Mouse (Mus musculus): ENCODE results near the gene Kri1. TPM values are rescaled to one million over a fixed set of nuclear protein-coding genes. Genes with fewer than 3 reads are reported as not detected.

Kri1 gene
- polyA plus RNA-seq, 1 experiment from 2014 or later = 9.9 TPM

- ATAC-seq (ENCODE audit: low read depth) (no peak), DNase-seq (no peak)
- H3K4me3 ChIP-seq (replicated peaks) = peak overlapping the region; percentile 94
- WGBS (ENCODE audit: insufficient replicate concordance) = 49% methylated on average over 2 of the region's 2 CpGs
- peak overlapping the region; percentile 97 for H3K27ac ChIP-seq
- H3K9me3 ChIP-seq (replicated peaks) = no peaks in the 10 kb centered on the region
- H3K27me3 ChIP-seq = no peaks in the 10 kb centered on the region
- H3K4me1 ChIP-seq (replicated peaks) = peaks cover 62% of the 10 kb centered on the region
- H3K4me2 ChIP-seq = peak overlapping the region; percentile 94
- peak overlapping the region; percentile 96 for H3K9ac ChIP-seq
- peaks cover 34% of the 10 kb centered on the region for H3K36me3 ChIP-seq
These were observed 1.5 kb upstream of the Kri1 start for GRCm38 (mm10) chr9:21289337-21289671.

- DNase-seq (peak; percentile 26), ATAC-seq (ENCODE audit: low read depth) (no peak)
- peaks cover 40% of the 10 kb centered on the region for H3K36me3 ChIP-seq
- 45% methylated on average over 13 of the region's 13 CpGs for WGBS (ENCODE audit: insufficient replicate concordance)
- H3K9ac ChIP-seq = peak overlapping the region; percentile 96
- H3K4me2 ChIP-seq = peak overlapping the region; percentile 94
- H3K4me1 ChIP-seq (replicated peaks) = peaks cover 65% of the 10 kb centered on the region
- peak overlapping the region; percentile 94 for H3K4me3 ChIP-seq (replicated peaks)
- peak overlapping the region; percentile 97 for H3K27ac ChIP-seq
- H3K9me3 ChIP-seq (replicated peaks) = no peaks in the 10 kb centered on the region
- no peaks in the 10 kb centered on the region for H3K27me3 ChIP-seq
These were observed 901 bp upstream of the Kri1 start for GRCm38 (mm10) chr9:21288404-21289336.

GRCm38 (mm10) chr9:21286753-21287152 is 1.0 kb downstream of the Kri1 start:
- Histone ChIP-seq H3K36me3 (peaks cover 57% of the 10 kb centered on the region), H3K27ac (peak overlapping the region; percentile 97)

GRCm38 (mm10) chr9:21283994-21284393 is 3.8 kb downstream of the Kri1 start:
- Histone ChIP-seq H3K9me3 (replicated peaks) (no peaks in the 10 kb centered on the region), H3K27ac (peak overlapping the region; percentile 70), H3K4me1 (replicated peaks) (peaks cover 42% of the 10 kb centered on the region), H3K4me3 (replicated peaks) (no peak overlapping the region), H3K27me3 (no peaks in the 10 kb centered on the region), H3K4me2 (no peak overlapping the region), H3K36me3 (peaks cover 81% of the 10 kb centered on the region), H3K9ac (0 out of 2 replicates have a peak overlapping the region, but pooled peaks have one; percentile 26)
- 85% methylated on average over 3 of the region's 3 CpGs for WGBS (ENCODE audit: insufficient replicate concordance)
- DNase-seq = no peak
- no peak for ATAC-seq (ENCODE audit: low read depth)

More at GRCm38 (mm10) chr9:21286753-21287152, 1.0 kb downstream of the Kri1 start:
- H3K9me3 ChIP-seq (replicated peaks) = no peaks in the 10 kb centered on the region
- WGBS (ENCODE audit: insufficient replicate concordance) = 7% methylated on average over 3 of the region's 3 CpGs
- peak overlapping the region; percentile 88 for H3K9ac ChIP-seq
- no peaks in the 10 kb centered on the region for H3K27me3 ChIP-seq
- ATAC-seq (ENCODE audit: low read depth) = no peak
- H3K4me1 ChIP-seq (replicated peaks) = peaks cover 56% of the 10 kb centered on the region
- H3K4me2 ChIP-seq = peak overlapping the region; percentile 94
- no peak for DNase-seq
- peak overlapping the region; percentile 94 for H3K4me3 ChIP-seq (replicated peaks)

- Histone ChIP-seq H3K9me3 (replicated peaks) (no peaks in the 10 kb centered on the region), H3K4me3 (replicated peaks) (no peak overlapping the region), H3K27ac (peak overlapping the region; percentile 70), H3K4me1 (replicated peaks) (peaks cover 38% of the 10 kb centered on the region), H3K36me3 (peaks cover 81% of the 10 kb centered on the region), H3K9ac (no peak overlapping the region), H3K27me3 (no peaks in the 10 kb centered on the region), H3K4me2 (no peak overlapping the region)
- WGBS (ENCODE audit: insufficient replicate concordance) = 89% methylated on average over 5 of the region's 5 CpGs
- DNase-seq (no peak), ATAC-seq (ENCODE audit: low read depth) (no peak)
These were observed 4.2 kb downstream of the Kri1 start for GRCm38 (mm10) chr9:21283591-21283990.

- Histone ChIP-seq H3K9me3 (replicated peaks) (no peaks in the 10 kb centered on the region), H3K4me2 (no peak overlapping the region), H3K36me3 (peaks cover 100% of the 10 kb centered on the region), H3K4me3 (replicated peaks) (no peak overlapping the region), H3K9ac (no peak overlapping the region), H3K27ac (no peak overlapping the region), H3K4me1 (replicated peaks) (peaks cover 37% of the 10 kb centered on the region), H3K27me3 (no peaks in the 10 kb centered on the region)
- DNase-seq = no peak
- 89% methylated on average over 5 of the region's 5 CpGs for WGBS (ENCODE audit: insufficient replicate concordance)
- ATAC-seq (ENCODE audit: low read depth) = no peak
These were observed 10.0 kb downstream of the Kri1 start for GRCm38 (mm10) chr9:21277776-21278175.

- H3K9me3 ChIP-seq (replicated peaks) = no peaks in the 10 kb centered on the region
- DNase-seq (no peak), ATAC-seq (ENCODE audit: low read depth) (no peak)
- H3K27me3 ChIP-seq = no peaks in the 10 kb centered on the region
- no peak overlapping the region for H3K9ac ChIP-seq
- WGBS (ENCODE audit: insufficient replicate concordance) = 85% methylated on average over 8 of the region's 8 CpGs
- no peak overlapping the region for H3K4me2 ChIP-seq
- peak overlapping the region; percentile 43; the same call in 1 of the 2 replicates for H3K27ac ChIP-seq
- no peak overlapping the region for H3K4me3 ChIP-seq (replicated peaks)
- H3K36me3 ChIP-seq = peaks cover 100% of the 10 kb centered on the region
- peaks cover 39% of the 10 kb centered on the region for H3K4me1 ChIP-seq (replicated peaks)
These were observed 11.5 kb downstream of the Kri1 start for GRCm38 (mm10) chr9:21276307-21276706.

GRCm38 (mm10) chr9:21275727-21276126 is 12.0 kb downstream of the Kri1 start:
- DNase-seq (no peak), ATAC-seq (ENCODE audit: low read depth) (no peak)
- Histone ChIP-seq H3K4me1 (replicated peaks) (peaks cover 39% of the 10 kb centered on the region), H3K36me3 (peaks cover 100% of the 10 kb centered on the region), H3K9me3 (replicated peaks) (no peaks in the 10 kb centered on the region), H3K27ac (peak overlapping the region; percentile 70), H3K4me2 (no peak overlapping the region), H3K9ac (no peak overlapping the region), H3K27me3 (no peaks in the 10 kb centered on the region), H3K4me3 (replicated peaks) (no peak overlapping the region)
- 89% methylated on average over 12 of the region's 12 CpGs for WGBS (ENCODE audit: insufficient replicate concordance)

GRCm38 (mm10) chr9:21275013-21275710 is 12.6 kb downstream of the Kri1 start:
- H3K4me2 ChIP-seq = 0 out of 2 replicates have a peak overlapping the region, but pooled peaks have one; percentile 4
- H3K27ac ChIP-seq = peak overlapping the region; percentile 70
- H3K4me3 ChIP-seq (replicated peaks) = no peak overlapping the region
- H3K9ac ChIP-seq = peak overlapping the region; percentile 7; the same call in 1 of the 2 replicates
- no peaks in the 10 kb centered on the region for H3K27me3 ChIP-seq
- peaks cover 100% of the 10 kb centered on the region for H3K36me3 ChIP-seq
- WGBS (ENCODE audit: insufficient replicate concordance) = 64% methylated on average over 7 of the region's 7 CpGs
- DNase-seq (peak; percentile 29), ATAC-seq (ENCODE audit: low read depth) (peak; percentile 69)
- peaks cover 39% of the 10 kb centered on the region for H3K4me1 ChIP-seq (replicated peaks)
- no peaks in the 10 kb centered on the region for H3K9me3 ChIP-seq (replicated peaks)

GRCm38 (mm10) chr9:21274336-21274735 is 13.4 kb downstream of the Kri1 start:
- Histone ChIP-seq H3K9me3 (replicated peaks) (no peaks in the 10 kb centered on the region), H3K9ac (peak overlapping the region; percentile 30), H3K27me3 (no peaks in the 10 kb centered on the region), H3K4me2 (0 out of 2 replicates have a peak overlapping the region, but pooled peaks have one; percentile 4), H3K27ac (peak overlapping the region; percentile 70), H3K4me1 (replicated peaks) (peaks cover 39% of the 10 kb centered on the region), H3K36me3 (peaks cover 100% of the 10 kb centered on the region), H3K4me3 (replicated peaks) (no peak overlapping the region)
- WGBS (ENCODE audit: insufficient replicate concordance) = 75% methylated on average over 3 of the region's 3 CpGs
- DNase-seq (no peak), ATAC-seq (ENCODE audit: low read depth) (0 out of 2 replicates have a peak, but pooled peaks have one; percentile 6)

GRCm38 (mm10) chr9:21273520-21274228 is 14.1 kb downstream of the Kri1 start:
- Histone ChIP-seq H3K9me3 (replicated peaks) (no peaks in the 10 kb centered on the region), H3K4me2 (no peak overlapping the region), H3K27ac (peak overlapping the region; percentile 70), H3K36me3 (peaks cover 100% of the 10 kb centered on the region), H3K27me3 (no peaks in the 10 kb centered on the region), H3K4me1 (replicated peaks) (peaks cover 45% of the 10 kb centered on the region), H3K9ac (peak overlapping the region; percentile 30; the same call in 1 of the 2 replicates), H3K4me3 (replicated peaks) (no peak overlapping the region)
- ATAC-seq (ENCODE audit: low read depth) (no peak), DNase-seq (no peak)
- WGBS (ENCODE audit: insufficient replicate concordance) = 72% methylated on average over 7 of the region's 7 CpGs

Data from liver, embryonic 13.5 days (tissue).